Mouse (Mus musculus) limb, embryonic 14.5 days (tissue): Measurements from ENCODE around the gene Dtnb. TPM values are rescaled to one million over a fixed set of nuclear protein-coding genes. Genes with fewer than 3 reads are reported as not detected.

Experiments
- ATAC-seq: fragments of 200-750 bp; cut with Nextera tagmentation; 2 replicates; pipeline ENCODE4 v1.8.0; 2017; ENCODE audit warnings: low read depth, moderate number of reproducible peaks, moderate TSS enrichment; ENCODE audit not compliant: low FRiP score
- DNase-seq: peaks from one replicate; pipeline ENCODE4 v3.0.0-alpha.2; 2015; ENCODE audit warnings: low spot score
- H3K27ac ChIP-seq: fragments of 300-500 bp; sonication (generic); replicated peaks from 2 replicates; pipeline ENCODE4 v1.5.1; 2014; ENCODE audit warnings: low read depth, mild to moderate bottlenecking, low read length, moderate library complexity, mixed read lengths
- H3K27me3 ChIP-seq: fragments of 300-500 bp; sonication (generic); 2 replicates; pipeline ENCODE4 v1.6.1; 2014; ENCODE audit warnings: low read length, mixed read lengths; ENCODE audit not compliant: control insufficient read depth, insufficient read depth
- H3K36me3 ChIP-seq: fragments of 300-500 bp; sonication (generic); 2 replicates; pipeline ENCODE4 v1.6.1; 2014; ENCODE audit warnings: mild to moderate bottlenecking, low read length, moderate library complexity, mixed read lengths; ENCODE audit not compliant: control insufficient read depth, insufficient read depth
- H3K4me1 ChIP-seq: fragments of 300-500 bp; sonication (generic); 2 replicates; pipeline ENCODE4 v1.6.1; 2014; ENCODE audit warnings: antibody characterized with exemption, low read length, mixed read lengths; ENCODE audit not compliant: control insufficient read depth, insufficient read depth
- H3K4me2 ChIP-seq: fragments of 300-500 bp; sonication (generic); replicated peaks from 2 replicates; pipeline ENCODE4 v1.6.1; 2014; ENCODE audit warnings: low read depth, mild to moderate bottlenecking, low read length, moderate library complexity; ENCODE audit not compliant: severe bottlenecking
- H3K4me3 ChIP-seq: fragments of 300-500 bp; sonication (generic); replicated peaks from 2 replicates; pipeline ENCODE4 v1.5.1; 2014; ENCODE audit warnings: low read length
- H3K9ac ChIP-seq: fragments of 300-500 bp; sonication (generic); 2 replicates; pipeline ENCODE4 v1.6.1; 2014; ENCODE audit warnings: mild to moderate bottlenecking, low read depth, low read length, moderate library complexity; ENCODE audit not compliant: severe bottlenecking
- H3K9me3 ChIP-seq: fragments of 300-500 bp; sonication (generic); 2 replicates; pipeline ENCODE4 v1.6.1; 2016; ENCODE audit warnings: low read length; ENCODE audit not compliant: control insufficient read depth
- POLR2A ChIP-seq: fragments of 200-500 bp; IDR thresholded peaks from 2 replicates; pipeline ENCODE4 v1.8.0; 2012; ENCODE audit warnings: inconsistent platforms, mild to moderate bottlenecking, moderate library complexity, borderline replicate concordance; ENCODE audit not compliant: insufficient read depth, insufficient read length; ENCODE audit errors: extremely low read depth
- WGBS: fragments of 180-500 bp; shearing (Covaris S2); extraction: QIAGEN DNeasy Blood & Tissue Kit; methylation state at CpG from one replicate; pipeline ENCODE4 v1.1.7; 2014; 5-methylcytosine and 5-hydroxymethylcytosine counted together
- polyA plus RNA-seq, 2 experiments: library from polyadenylated mRNA; depleted of rRNA in 1 of 2; stranded (reverse) in 1 of 2; unstranded in 1 of 2; fragments of >200 nt; fragmentation: Nextera tagmentation in 1 of 2; extraction: Ambion mirVana in 1 of 2; gene quantifications; 2 replicates each; pipeline versions ENCODE4 v1.2.1 to v1.2.3; 2012 to 2014

Gene Dtnb
- polyA plus RNA-seq, 2 experiments: 32.3 to 46.5 TPM

DNA sequence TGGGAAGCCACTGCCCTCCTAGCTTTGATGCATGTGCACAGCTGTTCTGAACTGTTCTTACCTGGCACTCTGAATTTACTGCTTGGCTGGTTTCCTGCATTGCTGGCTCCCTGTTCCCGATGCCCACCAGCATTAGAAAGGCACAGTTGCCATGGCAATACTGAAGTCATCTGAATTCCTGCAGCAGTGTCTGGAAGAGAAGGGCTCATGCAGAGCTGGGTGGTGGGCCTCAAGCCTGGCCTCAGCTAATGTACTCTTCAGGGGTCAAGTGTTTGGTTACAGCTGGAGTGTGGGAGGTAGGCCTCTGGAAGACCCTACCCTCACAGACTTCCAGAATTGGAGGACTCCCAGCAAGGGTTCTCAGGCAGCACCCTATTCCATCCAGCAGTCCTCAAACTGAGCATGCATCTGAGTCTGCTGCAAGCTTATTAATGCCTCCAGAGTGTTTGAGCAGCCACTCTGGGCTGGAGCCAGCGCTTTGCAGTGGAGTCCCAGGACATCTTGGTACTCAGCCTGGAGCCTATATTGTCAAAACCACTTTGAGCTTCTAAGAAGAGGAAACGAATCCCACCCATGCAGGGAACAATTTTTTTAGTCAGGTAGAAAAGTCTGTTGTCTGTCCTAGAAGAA is 211.1 kb downstream of the Dtnb start:
- no peak for ATAC-seq
- no peaks in the 10 kb centered on the region for H3K36me3 ChIP-seq
- H3K4me2 ChIP-seq: no peak overlapping the region
- no peaks in the 10 kb centered on the region for H3K27me3 ChIP-seq
- no peak for DNase-seq
- WGBS: 51% methylated on average over 3 of the region's 3 CpGs
- no peak overlapping the region for H3K9ac ChIP-seq
- H3K4me3 ChIP-seq: no peak overlapping the region
- H3K27ac ChIP-seq: no peak overlapping the region
- no peak for TF ChIP-seq POLR2A
- no peaks in the 10 kb centered on the region for H3K9me3 ChIP-seq
- H3K4me1 ChIP-seq: peaks cover 48% of the 10 kb centered on the region

DNA sequence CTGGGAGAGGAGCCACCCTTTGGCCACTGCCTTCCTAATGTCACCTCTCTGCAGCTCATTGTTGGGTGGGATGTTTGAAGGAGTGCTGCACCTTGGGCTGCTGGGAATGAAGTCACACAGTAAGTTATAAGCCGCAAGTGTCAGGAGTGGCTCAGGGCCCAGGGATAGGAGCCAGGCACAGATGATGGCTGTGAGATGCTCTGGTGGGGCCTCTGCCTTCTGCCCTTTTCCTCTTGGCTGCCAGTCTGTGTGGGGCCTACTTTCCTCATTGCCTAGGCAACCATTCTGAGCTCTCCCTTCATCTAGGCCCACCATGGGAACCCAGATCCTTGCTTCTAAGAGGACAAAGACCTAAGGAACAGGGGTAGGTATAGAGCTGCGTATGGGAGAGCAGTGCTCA is 212.1 kb downstream of the Dtnb start:
- Histone ChIP-seq H3K4me2 (no peak overlapping the region), H3K27me3 (no peaks in the 10 kb centered on the region), H3K4me3 (no peak overlapping the region), H3K27ac (no peak overlapping the region), H3K4me1 (peaks cover 54% of the 10 kb centered on the region), H3K9ac (no peak overlapping the region), H3K9me3 (no peaks in the 10 kb centered on the region), H3K36me3 (no peaks in the 10 kb centered on the region)
- DNase-seq (no peak), ATAC-seq (no peak)
- TF ChIP-seq POLR2A: no peak
- WGBS: 96% methylated on average over 2 of the region's 2 CpGs

DNA sequence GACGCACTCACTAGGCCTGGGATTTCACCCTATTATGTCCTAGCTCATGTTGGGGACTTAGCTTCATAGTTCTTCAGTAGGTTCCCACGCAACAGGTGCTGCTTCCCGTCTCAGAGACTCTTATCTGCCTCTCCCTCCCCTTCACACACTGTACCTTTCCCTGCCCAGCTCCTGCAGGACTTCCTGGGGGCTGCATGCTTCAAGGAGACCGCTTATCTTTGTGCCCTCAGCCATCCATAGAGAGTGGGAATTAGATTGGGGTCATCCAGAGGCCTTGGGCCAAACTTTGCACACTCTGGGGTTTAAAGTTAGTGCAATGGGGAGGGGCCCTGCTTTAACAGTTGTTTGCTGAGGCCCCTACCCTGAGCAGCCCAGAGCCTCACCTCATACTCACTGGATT is 212.5 kb downstream of the Dtnb start:
- H3K4me2 ChIP-seq: no peak overlapping the region
- WGBS: 71% methylated on average over 4 of the region's 4 CpGs
- no peak for TF ChIP-seq POLR2A
- no peaks in the 10 kb centered on the region for H3K36me3 ChIP-seq
- no peak overlapping the region for H3K27ac ChIP-seq
- no peaks in the 10 kb centered on the region for H3K27me3 ChIP-seq
- H3K4me1 ChIP-seq: peaks cover 58% of the 10 kb centered on the region
- H3K4me3 ChIP-seq: no peak overlapping the region
- H3K9ac ChIP-seq: no peak overlapping the region
- no peaks in the 10 kb centered on the region for H3K9me3 ChIP-seq
- no peak for DNase-seq
- no peak for ATAC-seq

DNA sequence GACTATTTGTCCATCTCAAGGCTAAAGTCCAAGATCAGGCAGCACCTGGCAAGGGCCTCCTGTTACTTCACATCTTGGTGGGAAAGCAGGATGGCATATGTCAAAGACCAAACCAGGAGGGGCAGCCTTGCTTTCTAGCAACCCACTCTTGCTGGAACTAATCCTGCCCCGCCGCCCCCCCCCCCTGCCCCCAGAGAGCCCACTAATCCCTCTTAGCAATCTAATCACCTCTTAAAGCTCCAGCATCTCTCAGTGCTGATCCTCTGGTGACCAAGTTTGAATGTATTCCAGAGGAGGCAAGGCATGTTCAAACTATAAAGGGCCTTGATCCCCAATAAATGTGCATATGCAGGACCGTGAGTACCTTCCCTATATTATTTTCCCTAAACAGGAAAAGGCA is 214.9 kb downstream of the Dtnb start:
- WGBS: 22% methylated on average over 3 of the region's 3 CpGs
- H3K4me3 ChIP-seq: no peak overlapping the region
- no peak for ATAC-seq

DNA sequence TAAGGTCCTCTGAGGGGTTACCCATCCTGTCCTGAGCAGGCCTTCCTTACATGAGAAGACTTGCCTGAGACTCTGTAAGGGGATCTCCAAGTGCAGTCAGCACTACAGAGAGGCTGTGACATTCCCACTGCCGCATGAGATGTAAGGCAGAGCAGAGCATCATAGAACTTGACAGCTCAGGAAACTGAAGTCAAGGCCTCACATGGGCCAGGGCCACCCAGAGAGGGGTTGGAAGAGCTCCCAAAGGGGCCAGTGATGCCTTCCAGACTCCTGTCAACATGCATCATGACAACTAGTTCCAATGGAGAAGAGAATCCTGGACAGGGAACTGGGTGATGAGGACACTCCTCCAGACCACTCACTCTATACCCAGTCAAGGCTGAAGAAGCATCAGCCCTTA is 215.4 kb downstream of the Dtnb start:
- Histone ChIP-seq H3K27ac (0 out of 2 replicates have a peak overlapping the region, but pooled peaks have one; percentile 22), H3K4me2 (no peak overlapping the region), H3K9me3 (no peaks in the 10 kb centered on the region), H3K36me3 (no peaks in the 10 kb centered on the region), H3K4me1 (peaks cover 39% of the 10 kb centered on the region), H3K4me3 (no peak overlapping the region), H3K9ac (0 out of 2 replicates have a peak overlapping the region, but pooled peaks have one; percentile 4), H3K27me3 (no peaks in the 10 kb centered on the region)
- WGBS: 32% methylated on average over 1 of the region's 1 CpGs
- TF ChIP-seq POLR2A: no peak
- DNase-seq (no peak), ATAC-seq (no peak)

More for the DNA sequence above, 214.9 kb downstream of the Dtnb start:
- Histone ChIP-seq H3K4me1 (peaks cover 39% of the 10 kb centered on the region), H3K36me3 (no peaks in the 10 kb centered on the region), H3K9me3 (no peaks in the 10 kb centered on the region), H3K9ac (no peak overlapping the region; the same call in 1 of the 2 replicates), H3K27ac (no peak overlapping the region), H3K27me3 (no peaks in the 10 kb centered on the region), H3K4me2 (no peak overlapping the region)
- DNase-seq: no peak
- no peak for TF ChIP-seq POLR2A
